Mouse (Mus musculus) heart, adult 2 months (tissue): ENCODE measurements at regions not wholly inside any gene's neighbourhood (a gene's known extent, or its start where the extent isn't known, plus 50 kb on each side); places are given as distances from the start of the nearest gene placed in this dataset.

Source experiments
- CTCF ChIP-seq: fragments of 200-600 bp; IDR thresholded peaks from 2 replicates; pipeline ENCODE4 v1.8.1; 2022; ENCODE audit warnings: antibody characterized with exemption, mild to moderate bottlenecking, moderate library complexity
- EP300 ChIP-seq: fragments of 200-500 bp; IDR thresholded peaks from 2 replicates; pipeline ENCODE4 v1.6.1; 2011; ENCODE audit warnings: low read depth, low read length, control low read depth; ENCODE audit not compliant: insufficient read depth
- POLR2A ChIP-seq: fragments of 200-500 bp; IDR thresholded peaks from 2 replicates; pipeline ENCODE4 v1.6.1; 2011; ENCODE audit warnings: mild to moderate bottlenecking, low read depth, low read length, control low read depth; ENCODE audit not compliant: insufficient read depth

DNA sequence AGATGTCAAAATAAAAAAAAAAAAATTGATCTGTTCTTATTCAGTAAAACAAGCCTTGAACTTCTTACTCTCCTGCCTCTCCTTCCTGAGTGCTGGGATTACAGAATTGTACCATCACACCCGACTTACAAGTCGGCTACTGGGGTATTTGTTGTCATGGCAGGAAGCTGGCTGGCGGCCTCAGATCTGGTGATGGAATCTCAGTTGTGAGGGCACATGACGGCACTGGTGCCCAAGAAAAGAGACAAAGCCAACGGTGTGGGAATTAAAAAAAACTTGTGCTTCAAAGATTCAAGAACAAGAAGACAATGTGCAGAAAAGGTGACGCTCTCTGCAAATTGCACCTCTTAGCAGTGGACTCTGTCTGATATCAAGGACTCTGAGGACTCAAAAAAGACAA lies 157.3 kb downstream of the Grm4 start:
- TF ChIP-seq POLR2A = no peak
- no peak for TF ChIP-seq EP300
- TF ChIP-seq CTCF = no peak
